Mouse (Mus musculus): Measurements from ENCODE around the gene Acat3. TPM values are rescaled to one million over a fixed set of nuclear protein-coding genes. Genes with fewer than 3 reads are reported as not detected.
"Not testable (repeated sequence)": the region's sequence is repeated elsewhere in the genome, so short reads cannot be mapped to it uniquely, and the experiment has no call there.

Gene Acat3
- 0.39 and 1.2 TPM in 2 replicates for polyA plus RNA-seq (2015; fragmentation: Nextera tagmentation; extraction: Ambion mirVana)

DNA sequence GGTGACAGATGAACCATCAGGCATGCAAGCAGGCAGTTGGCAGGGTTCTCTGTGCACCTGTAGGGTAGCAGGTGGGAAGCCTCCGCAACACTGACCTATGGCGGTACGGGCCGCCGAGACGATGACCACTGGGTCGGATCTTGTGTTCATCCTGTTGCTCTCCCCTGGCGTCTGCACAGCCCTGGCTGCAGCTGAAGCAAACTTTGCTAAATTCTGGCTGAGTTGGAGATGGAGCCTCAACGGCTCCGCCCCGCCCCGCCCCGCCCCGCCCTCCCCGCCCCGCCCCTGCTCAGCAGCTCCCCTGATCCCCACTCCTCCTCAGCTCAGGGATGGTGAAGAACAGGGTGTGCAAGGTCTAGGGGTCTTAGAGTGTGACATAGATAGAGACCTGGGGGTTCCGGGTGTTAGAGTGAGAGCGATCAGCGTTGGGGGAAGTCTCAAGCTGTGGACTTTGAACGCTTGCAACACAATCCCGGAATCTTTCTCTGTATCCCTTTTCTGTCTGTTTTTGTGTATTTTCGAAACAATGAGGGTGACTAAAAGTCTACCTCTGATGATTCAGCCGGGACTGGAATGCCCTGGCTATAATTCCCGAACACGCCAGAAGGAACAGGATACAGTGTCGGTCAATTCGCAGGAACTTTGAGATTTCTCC, at the start of gene Acat3:
Acat3 (minus strand) TSS at position 450 of the 655 bp plus-strand sequence.
- H3K9me3 ChIP-seq: no peaks in the 10 kb centered on the region
- 0 out of 2 replicates have a peak, but pooled peaks cover 7% of the 10 kb centered on the region for H3K4me1 ChIP-seq (replicated peaks)
- no peak within 1 kb of the TSS for H3K27ac ChIP-seq (replicated peaks)
- 17% methylated on average over 27 of the region's 27 CpGs for WGBS
- peaks cover 29% of the 10 kb centered on the region for H3K36me3 ChIP-seq
- H3K4me3 ChIP-seq: peak within 1 kb of the TSS; percentile 22; the same call in 1 of the 2 replicates
- peak; percentile 69; the same call in 1 of the 2 replicates for ATAC-seq (ENCODE audit: low FRiP score, low read depth)
- no peaks in the 10 kb centered on the region for H3K27me3 ChIP-seq
- no peak within 1 kb of the TSS; the same call in 1 of the 2 replicates for H3K9ac ChIP-seq
- peak within 1 kb of the TSS; percentile 52 for H3K4me2 ChIP-seq

DNA sequence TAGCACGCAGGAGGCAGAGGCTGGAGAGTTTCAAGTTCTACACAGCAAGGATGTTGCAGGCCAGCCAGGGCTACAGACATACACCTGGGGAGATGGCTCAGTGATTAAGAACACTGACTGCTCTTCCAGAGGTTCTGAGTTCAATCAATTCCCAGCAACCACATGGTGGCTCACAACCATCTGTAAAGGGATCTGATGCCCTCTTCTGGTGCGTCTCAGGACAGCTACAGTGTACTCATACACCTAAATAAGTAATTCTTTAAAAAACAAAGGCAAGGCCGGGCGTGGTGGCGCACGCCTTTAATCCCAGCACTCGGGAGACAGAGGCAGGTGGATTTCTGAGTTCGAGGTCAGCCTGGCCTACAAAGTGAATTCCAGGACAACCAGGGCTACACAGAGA, 47.7 kb upstream of the Acat3 start:
- not testable (repeated sequence) for H3K4me2 ChIP-seq; ATAC-seq (ENCODE audit: low FRiP score, low read depth); H3K27ac ChIP-seq (replicated peaks); H3K36me3 ChIP-seq; H3K9me3 ChIP-seq; H3K9ac ChIP-seq; H3K27me3 ChIP-seq; H3K4me3 ChIP-seq
- H3K4me1 ChIP-seq (replicated peaks): peaks cover 27% of the 10 kb centered on the region
- 95% methylated on average over 8 of the region's 8 CpGs for WGBS

DNA sequence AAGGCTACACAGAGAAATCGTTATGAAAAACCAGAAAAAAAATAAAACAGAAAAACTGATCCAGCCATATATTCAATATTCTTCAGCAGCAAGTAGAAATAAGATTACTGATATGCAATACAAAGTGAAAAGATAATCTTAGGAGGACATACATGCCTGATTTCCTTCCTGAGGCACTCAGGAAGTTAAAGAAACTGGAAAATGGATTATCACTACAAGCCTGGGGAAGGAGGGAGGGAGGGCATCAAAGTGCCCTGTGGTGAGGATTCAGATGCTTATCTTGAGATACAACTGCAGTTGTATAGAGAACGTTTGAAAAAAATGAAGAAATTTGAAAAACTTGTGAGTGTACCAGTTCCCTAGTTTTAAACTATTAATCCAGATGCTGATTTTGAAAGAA, 43.6 kb upstream of the Acat3 start:
- Histone ChIP-seq H3K4me1 (replicated peaks) (peaks cover 5% of the 10 kb centered on the region), H3K27me3 (no peaks in the 10 kb centered on the region), H3K36me3 (peaks cover 37% of the 10 kb centered on the region), H3K4me2 (no peak overlapping the region), H3K27ac (replicated peaks) (no peak overlapping the region), H3K9me3 (no peaks in the 10 kb centered on the region), H3K9ac (no peak overlapping the region), H3K4me3 (no peak overlapping the region)
- WGBS: 92% methylated on average over 2 of the region's 2 CpGs
- no peak for ATAC-seq (ENCODE audit: low FRiP score, low read depth)

DNA sequence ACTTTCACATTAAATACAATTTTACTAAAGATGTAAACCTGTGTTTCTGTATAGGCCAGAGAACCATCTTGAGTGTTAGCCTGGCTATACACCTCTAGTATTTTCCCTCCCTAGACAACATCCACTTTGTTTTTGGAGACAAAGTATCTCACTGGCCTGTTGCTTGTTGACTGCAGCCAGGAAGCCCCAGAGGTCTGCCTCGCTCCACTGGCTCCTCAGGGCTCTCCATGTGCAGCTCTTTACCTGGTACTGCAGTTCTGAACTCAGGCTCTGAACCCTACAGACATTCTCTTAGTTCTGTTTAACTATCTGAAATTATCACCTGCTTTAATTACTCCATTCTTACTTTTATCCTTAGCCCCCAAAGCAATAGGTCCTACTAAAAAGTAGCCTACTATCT, 38.1 kb upstream of the Acat3 start:
- no peaks in the 10 kb centered on the region for H3K4me1 ChIP-seq (replicated peaks)
- ATAC-seq (ENCODE audit: low FRiP score, low read depth): no peak
- 100% methylated on average over 1 of the region's 1 CpGs for WGBS
- H3K27me3 ChIP-seq: no peaks in the 10 kb centered on the region
- no peak overlapping the region for H3K9ac ChIP-seq
- peaks cover 68% of the 10 kb centered on the region for H3K36me3 ChIP-seq
- no peaks in the 10 kb centered on the region for H3K9me3 ChIP-seq
- no peak overlapping the region for H3K4me2 ChIP-seq
- no peak overlapping the region for H3K4me3 ChIP-seq
- no peak overlapping the region for H3K27ac ChIP-seq (replicated peaks)

DNA sequence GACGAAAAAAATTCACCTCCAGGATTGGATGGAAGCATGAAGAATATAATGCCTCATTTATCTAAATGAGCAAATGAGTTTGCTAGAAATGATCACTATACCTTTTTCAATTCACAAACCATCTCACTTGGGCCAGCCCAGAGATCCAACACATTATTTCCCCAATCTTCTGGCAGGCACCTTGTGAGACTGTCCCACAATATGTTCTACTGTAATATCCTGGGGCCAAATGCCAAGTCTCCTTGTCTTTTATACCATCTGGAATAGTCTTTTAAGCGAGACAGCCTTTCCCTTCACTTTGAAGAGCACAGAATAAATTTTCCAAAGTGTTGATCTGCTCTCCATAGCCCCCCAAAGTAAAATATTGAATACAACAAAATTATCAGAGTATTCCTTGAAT, 33.5 kb upstream of the Acat3 start:
- Histone ChIP-seq H3K4me1 (replicated peaks) (no peaks in the 10 kb centered on the region), H3K4me2 (no peak overlapping the region), H3K27ac (replicated peaks) (no peak overlapping the region), H3K9ac (no peak overlapping the region), H3K27me3 (no peaks in the 10 kb centered on the region), H3K9me3 (no peaks in the 10 kb centered on the region), H3K36me3 (peaks cover 58% of the 10 kb centered on the region), H3K4me3 (no peak overlapping the region)
- 79% methylated on average over 2 of the region's 2 CpGs for WGBS
- no peak for ATAC-seq (ENCODE audit: low FRiP score, low read depth)

DNA sequence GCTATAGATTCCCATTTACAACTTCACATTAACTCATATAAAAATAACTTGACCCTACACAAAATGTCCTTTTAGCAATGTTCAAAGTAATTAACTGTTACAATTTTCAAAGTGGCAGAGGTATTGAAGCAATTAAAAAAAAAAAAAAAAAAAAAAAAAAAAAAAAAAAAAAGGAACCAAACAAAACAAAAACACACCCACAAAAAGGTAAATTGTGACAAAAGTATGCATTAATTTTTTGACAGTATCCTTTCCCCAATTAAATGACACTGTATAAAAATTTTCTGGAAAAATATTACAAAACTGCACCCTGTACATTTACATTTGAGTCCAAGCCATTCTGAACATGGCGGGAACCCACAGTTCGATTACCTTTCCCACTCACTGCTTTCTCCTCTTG, 26.8 kb upstream of the Acat3 start:
- Histone ChIP-seq H3K9ac (no peak overlapping the region), H3K27me3 (no peaks in the 10 kb centered on the region), H3K36me3 (peaks cover 38% of the 10 kb centered on the region), H3K27ac (replicated peaks) (no peak overlapping the region), H3K4me1 (replicated peaks) (no peaks in the 10 kb centered on the region), H3K4me3 (no peak overlapping the region), H3K4me2 (no peak overlapping the region), H3K9me3 (no peaks in the 10 kb centered on the region)
- 96% methylated on average over 2 of the region's 2 CpGs for WGBS
- ATAC-seq (ENCODE audit: low FRiP score, low read depth): no peak

DNA sequence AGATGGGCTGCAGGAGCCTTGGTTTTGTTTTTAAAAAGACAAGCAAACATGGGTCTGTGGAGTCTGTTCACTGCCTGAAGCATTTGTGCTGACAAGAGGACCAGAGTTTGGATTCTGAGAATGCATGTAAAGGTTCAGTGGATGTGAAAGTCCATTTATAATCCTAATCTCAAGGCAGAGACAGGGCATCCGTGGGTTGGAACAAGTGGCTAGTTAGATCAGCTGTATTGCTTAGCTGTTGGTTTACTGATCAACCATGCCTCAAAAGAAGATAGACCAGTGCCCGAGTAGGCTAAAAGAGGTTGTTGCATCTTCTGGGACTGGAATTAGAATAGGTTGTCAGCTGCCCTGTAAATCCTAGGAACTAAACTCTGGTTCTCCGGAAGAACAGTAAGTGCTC, 23.1 kb upstream of the Acat3 start:
- Histone ChIP-seq H3K9me3 (no peaks in the 10 kb centered on the region), H3K4me3 (no peak overlapping the region), H3K36me3 (peaks cover 23% of the 10 kb centered on the region), H3K4me2 (no peak overlapping the region), H3K27ac (replicated peaks) (no peak overlapping the region), H3K27me3 (no peaks in the 10 kb centered on the region), H3K9ac (no peak overlapping the region), H3K4me1 (replicated peaks) (peaks cover 12% of the 10 kb centered on the region)
- ATAC-seq (ENCODE audit: low FRiP score, low read depth): no peak
- 83% methylated on average over 3 of the region's 3 CpGs for WGBS

DNA sequence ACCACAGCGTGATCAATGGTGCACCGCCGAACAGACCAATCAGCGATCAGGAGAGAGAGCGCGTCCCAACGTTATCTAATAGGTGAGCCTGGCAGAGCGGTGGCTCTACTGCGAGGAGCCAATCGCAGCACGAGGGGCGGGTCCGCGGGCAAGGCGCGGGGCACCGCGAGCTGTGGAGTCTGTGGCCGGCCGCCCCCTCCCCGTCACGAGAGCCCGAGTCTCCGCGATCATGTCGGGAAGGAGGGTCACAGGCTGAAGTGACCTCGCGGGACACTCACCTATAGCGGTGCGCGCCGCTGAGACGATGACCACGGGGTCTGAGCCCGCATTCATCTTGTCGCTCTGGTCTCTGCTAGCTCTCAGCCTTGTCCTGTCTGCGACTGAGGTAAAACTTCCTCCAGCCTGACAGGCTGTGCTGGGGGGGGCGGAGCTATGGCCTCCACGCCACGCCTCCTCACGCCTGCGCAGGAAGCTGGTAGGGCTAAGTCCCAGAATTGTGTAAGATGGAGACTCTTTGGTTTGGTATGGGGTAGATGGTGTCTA, 20.0 kb upstream of the Acat3 start, which contains the start of gene Acat2:
Acat2 (minus strand) TSS at position 417 of the 543 bp plus-strand sequence.
- Histone ChIP-seq H3K4me1 (replicated peaks) (peaks cover 22% of the 10 kb centered on the region), H3K4me2 (peak within 1 kb of the TSS; percentile 88), H3K27me3 (no peaks in the 10 kb centered on the region), H3K27ac (replicated peaks) (peak within 1 kb of the TSS; percentile 96), H3K9me3 (no peaks in the 10 kb centered on the region), H3K9ac (peak within 1 kb of the TSS; percentile 54), H3K4me3 (peak within 1 kb of the TSS; percentile 63), H3K36me3 (peaks cover 18% of the 10 kb centered on the region)
- WGBS: under 1% methylated on average over 42 of the region's 42 CpGs
- peak; percentile 99 for ATAC-seq (ENCODE audit: low FRiP score, low read depth)

DNA sequence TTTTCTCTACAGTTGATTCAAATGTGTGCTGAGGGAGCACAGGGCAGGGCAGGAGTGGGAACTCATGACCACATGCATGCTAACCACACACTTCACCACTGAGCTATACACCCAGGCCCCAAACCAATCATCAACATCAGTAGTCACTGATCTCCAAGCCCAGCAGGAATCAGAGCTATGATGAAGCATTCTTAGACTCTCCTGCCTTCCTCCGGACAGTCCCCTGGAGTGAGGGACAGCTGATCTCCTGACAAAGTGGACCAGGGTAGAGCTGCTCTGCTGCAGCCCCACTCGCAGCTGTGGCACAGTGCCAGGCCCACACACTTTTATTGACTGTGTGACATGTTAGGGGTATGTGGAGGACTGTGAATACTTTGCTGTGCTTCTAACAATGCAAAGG, 19.0 kb upstream of the Acat3 start:
- not testable (repeated sequence) for H3K9ac ChIP-seq; ATAC-seq (ENCODE audit: low FRiP score, low read depth); H3K27ac ChIP-seq (replicated peaks); H3K9me3 ChIP-seq; H3K27me3 ChIP-seq
- peak overlapping the region; percentile 31 for H3K4me3 ChIP-seq
- peaks cover 18% of the 10 kb centered on the region for H3K36me3 ChIP-seq
- peak overlapping the region; percentile 54 for H3K4me2 ChIP-seq
- 0% methylated on average over 1 of the region's 2 CpGs for WGBS
- peaks cover 22% of the 10 kb centered on the region for H3K4me1 ChIP-seq (replicated peaks)

DNA sequence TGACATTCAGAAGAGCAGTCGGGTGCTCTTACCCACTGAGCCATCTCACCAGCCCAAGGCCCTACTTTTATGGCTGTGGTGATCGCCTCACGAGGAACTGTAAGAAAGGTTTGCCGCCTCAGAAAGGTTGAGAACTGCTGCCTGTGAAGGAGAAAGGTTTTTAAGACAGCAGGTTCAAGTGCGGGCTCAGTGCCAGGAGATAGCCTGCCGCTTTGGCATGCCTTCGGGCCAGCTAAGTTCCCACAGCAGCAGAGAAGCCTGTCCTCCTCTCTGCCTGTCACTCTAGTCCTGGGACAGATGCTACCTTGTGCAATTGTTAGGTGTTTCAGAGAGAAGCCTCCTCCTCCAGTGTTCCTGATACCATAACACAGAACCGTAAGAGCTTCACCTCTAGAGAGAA, 16.3 kb upstream of the Acat3 start:
- Histone ChIP-seq H3K4me2 (no peak overlapping the region), H3K9me3 (no peaks in the 10 kb centered on the region), H3K27ac (replicated peaks) (no peak overlapping the region), H3K9ac (no peak overlapping the region), H3K4me1 (replicated peaks) (peaks cover 22% of the 10 kb centered on the region), H3K4me3 (no peak overlapping the region), H3K36me3 (peaks cover 32% of the 10 kb centered on the region), H3K27me3 (no peaks in the 10 kb centered on the region)
- WGBS: 94% methylated on average over 8 of the region's 8 CpGs
- no peak for ATAC-seq (ENCODE audit: low FRiP score, low read depth)

DNA sequence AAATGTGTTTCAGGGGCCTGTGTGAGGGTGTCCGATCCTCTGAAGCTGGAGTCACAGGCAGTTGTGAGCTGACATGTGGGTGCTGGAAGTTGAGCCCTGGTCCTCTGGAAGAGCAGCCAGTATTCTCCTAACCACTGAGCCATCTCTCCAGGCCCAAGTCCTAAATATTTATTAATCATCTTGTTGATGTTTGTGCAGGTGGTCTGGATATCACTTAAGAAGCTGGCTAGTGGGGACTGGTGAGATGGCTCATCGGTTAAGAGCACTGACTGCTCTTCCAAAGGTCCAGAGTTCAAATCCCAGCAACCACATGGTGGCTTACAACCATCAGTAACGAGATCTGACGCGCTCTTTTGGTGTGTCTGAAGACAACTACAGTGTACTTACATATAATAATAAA, 9.3 kb upstream of the Acat3 start:
- no peak for ATAC-seq (ENCODE audit: low FRiP score, low read depth)
- 98% methylated on average over 5 of the region's 5 CpGs for WGBS

DNA sequence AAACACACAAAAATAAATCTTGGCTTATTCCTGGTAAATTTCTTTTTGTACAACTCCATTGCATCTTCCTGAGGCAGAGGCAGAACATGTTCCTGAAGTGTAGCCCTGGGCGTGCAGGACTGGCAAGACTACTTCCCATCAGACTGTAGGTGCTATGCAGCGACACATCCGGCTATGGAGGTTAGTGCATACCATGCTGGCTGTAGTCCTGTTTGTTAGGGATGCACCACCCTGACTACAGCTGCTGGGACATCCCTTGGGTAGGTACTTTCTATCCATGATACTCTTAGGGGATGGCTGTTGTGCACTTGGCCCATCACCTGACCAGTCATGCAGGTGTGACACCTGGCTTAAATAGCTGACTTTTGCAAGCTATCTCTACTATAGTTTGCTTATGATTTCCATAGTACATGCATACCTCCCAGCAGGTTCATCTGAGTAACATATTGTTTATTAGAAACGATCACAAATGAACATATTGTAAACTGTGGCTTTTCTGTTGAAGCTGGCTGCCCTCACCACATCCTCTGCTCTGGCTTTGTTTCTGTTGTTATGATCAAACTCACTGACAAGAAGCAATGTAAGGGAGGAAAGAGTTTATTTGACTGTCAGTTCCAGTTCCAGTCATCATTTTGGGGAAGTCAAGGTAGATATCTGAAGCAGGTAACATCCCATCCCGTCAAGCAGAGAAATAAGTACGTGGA, 2.2 kb upstream of the Acat3 start:
- Histone ChIP-seq H3K9ac (no peak overlapping the region), H3K36me3 (peaks cover 43% of the 10 kb centered on the region), H3K27ac (replicated peaks) (no peak overlapping the region), H3K27me3 (no peaks in the 10 kb centered on the region), H3K9me3 (no peaks in the 10 kb centered on the region), H3K4me3 (no peak overlapping the region), H3K4me2 (no peak overlapping the region), H3K4me1 (replicated peaks) (0 out of 2 replicates have a peak, but pooled peaks cover 7% of the 10 kb centered on the region)
- ATAC-seq (ENCODE audit: low FRiP score, low read depth): no peak
- 95% methylated on average over 6 of the region's 6 CpGs for WGBS

More for the DNA sequence above, 9.3 kb upstream of the Acat3 start:
- H3K4me3 ChIP-seq: no peak overlapping the region
- H3K4me1 ChIP-seq (replicated peaks): no peaks in the 10 kb centered on the region
- H3K36me3 ChIP-seq: peaks cover 63% of the 10 kb centered on the region
- H3K27ac ChIP-seq (replicated peaks): no peak overlapping the region
- H3K4me2 ChIP-seq: no peak overlapping the region
- H3K9me3 ChIP-seq: no peaks in the 10 kb centered on the region
- no peaks in the 10 kb centered on the region for H3K27me3 ChIP-seq
- no peak overlapping the region for H3K9ac ChIP-seq
